Mouse (Mus musculus) intestine, embryonic 14.5 days (tissue): Measurements from ENCODE around the gene Apod. TPM values are rescaled to one million over a fixed set of nuclear protein-coding genes. Genes with fewer than 3 reads are reported as not detected.
"Not testable (repeated sequence)": the region's sequence is repeated elsewhere in the genome, so short reads cannot be mapped to it uniquely, and the experiment has no call there.

Source experiments
- ATAC-seq: fragments of 200-750 bp; cut with Nextera tagmentation; replicated peaks from 2 replicates; pipeline ENCODE4 v1.8.0; 2017; ENCODE audit warnings: low read depth, moderate number of reproducible peaks, moderate TSS enrichment, moderate library complexity; ENCODE audit not compliant: low FRiP score, low TSS enrichment
- DNase-seq: peaks from one replicate; pipeline ENCODE4 v3.0.0-alpha.2; 2018; ENCODE audit warnings: low spot score
- H3K27ac ChIP-seq: fragments of 300-500 bp; sonication (generic); 2 replicates; pipeline ENCODE4 v1.5.1; 2014; ENCODE audit warnings: low read depth, mild to moderate bottlenecking, control low read depth
- H3K27me3 ChIP-seq: fragments of 300-500 bp; sonication (generic); replicated peaks from 2 replicates; pipeline ENCODE4 v1.6.1; 2014; ENCODE audit warnings: low read length, control low read depth; ENCODE audit not compliant: control insufficient read depth, insufficient read depth
- H3K36me3 ChIP-seq: fragments of 300-500 bp; sonication (generic); 2 replicates; pipeline ENCODE4 v1.6.1; 2014; ENCODE audit warnings: low read length, control low read depth; ENCODE audit not compliant: control insufficient read depth, insufficient read depth
- H3K4me1 ChIP-seq: fragments of 300-500 bp; sonication (generic); replicated peaks from 2 replicates; pipeline ENCODE4 v1.6.1; 2014; ENCODE audit warnings: low read length, control low read depth, mixed read lengths; ENCODE audit not compliant: control insufficient read depth, insufficient read depth
- H3K4me2 ChIP-seq: fragments of 300-500 bp; sonication (generic); 2 replicates; pipeline ENCODE4 v1.6.1; 2014; ENCODE audit warnings: low read length
- H3K4me3 ChIP-seq: fragments of 300-500 bp; sonication (generic); 2 replicates; pipeline ENCODE4 v1.5.1; 2014; ENCODE audit warnings: low read depth, low read length, control low read depth, mixed read lengths
- H3K9ac ChIP-seq: fragments of 300-500 bp; sonication (generic); 2 replicates; pipeline ENCODE4 v1.6.1; 2014; ENCODE audit warnings: mild to moderate bottlenecking, low read length
- H3K9me3 ChIP-seq: fragments of 300-500 bp; sonication (generic); 2 replicates; pipeline ENCODE4 v1.6.1; 2016; ENCODE audit warnings: low read length, control low read depth; ENCODE audit not compliant: control insufficient read depth
- WGBS: fragments of 180-500 bp; shearing (Covaris S2); extraction: QIAGEN DNeasy Blood & Tissue Kit; methylation state at CpG from one replicate; pipeline ENCODE4 v1.1.7; 2014; 5-methylcytosine and 5-hydroxymethylcytosine counted together
- polyA plus RNA-seq: library from polyadenylated mRNA; unstranded; fragments of >200 nt; fragmentation: Nextera tagmentation; extraction: Ambion mirVana; gene quantifications from 2 replicates; pipeline ENCODE4 v1.2.1, GENCODE M21; 2014

The Apod gene
- polyA plus RNA-seq, 1 experiment from 2014 or later, result 0.49 TPM

- H3K27ac ChIP-seq, result no peak overlapping the region
- 88% methylated on average over 2 of the region's 2 CpGs for WGBS
- ATAC-seq (no peak), DNase-seq (no peak)
- H3K9me3 ChIP-seq, result no peaks in the 10 kb centered on the region
- H3K9ac ChIP-seq, result no peak overlapping the region
- H3K4me3 ChIP-seq, result no peak overlapping the region
- no peaks in the 10 kb centered on the region; the same call in 1 of the 2 replicates for H3K4me1 ChIP-seq
- H3K4me2 ChIP-seq, result no peak overlapping the region
- no peaks in the 10 kb centered on the region for H3K27me3 ChIP-seq
- H3K36me3 ChIP-seq, result no peaks in the 10 kb centered on the region
Observed at GRCm38 (mm10) chr16:31327891-31328290, 13.3 kb upstream of the Apod start.

GRCm38 (mm10) chr16:31327430-31327829, 12.8 kb upstream of the Apod start:
- Histone ChIP-seq H3K4me3 (no peak overlapping the region), H3K27ac (no peak overlapping the region), H3K4me1 (no peaks in the 10 kb centered on the region; the same call in 1 of the 2 replicates), H3K9ac (no peak overlapping the region), H3K4me2 (no peak overlapping the region), H3K9me3 (no peaks in the 10 kb centered on the region), H3K27me3 (no peaks in the 10 kb centered on the region), H3K36me3 (no peaks in the 10 kb centered on the region)
- ATAC-seq (no peak), DNase-seq (no peak)
- 74% methylated on average over 8 of the region's 8 CpGs for WGBS

- H3K9ac ChIP-seq, result no peak overlapping the region
- no peak overlapping the region for H3K4me3 ChIP-seq
- no peaks in the 10 kb centered on the region for H3K27me3 ChIP-seq
- H3K9me3 ChIP-seq, result no peaks in the 10 kb centered on the region
- ATAC-seq (no peak), DNase-seq (no peak)
- H3K36me3 ChIP-seq, result no peaks in the 10 kb centered on the region
- 45% methylated on average over 8 of the region's 8 CpGs for WGBS
- H3K27ac ChIP-seq, result 0 out of 2 replicates have a peak overlapping the region, but pooled peaks have one; percentile 9
- no peak overlapping the region for H3K4me2 ChIP-seq
- no peaks in the 10 kb centered on the region; the same call in 1 of the 2 replicates for H3K4me1 ChIP-seq
Observed at GRCm38 (mm10) chr16:31326679-31327078, 12.1 kb upstream of the Apod start.

GRCm38 (mm10) chr16:31325966-31326365, 11.4 kb upstream of the Apod start:
- no peak for DNase-seq
- 60% methylated on average over 5 of the region's 5 CpGs for WGBS
- H3K27ac ChIP-seq, result 0 out of 2 replicates have a peak overlapping the region, but pooled peaks have one; percentile 9

GRCm38 (mm10) chr16:31325120-31325519, 10.5 kb upstream of the Apod start:
- H3K36me3 ChIP-seq, result no peaks in the 10 kb centered on the region
- no peak overlapping the region for H3K9ac ChIP-seq
- WGBS, result 94% methylated on average over 14 of the region's 14 CpGs
- no peak for DNase-seq
- ATAC-seq, result no peak
- no peak overlapping the region for H3K4me2 ChIP-seq
- no peaks in the 10 kb centered on the region; the same call in 1 of the 2 replicates for H3K4me1 ChIP-seq
- H3K4me3 ChIP-seq, result no peak overlapping the region
- no peak overlapping the region for H3K27ac ChIP-seq
- H3K27me3 ChIP-seq, result no peaks in the 10 kb centered on the region
- no peaks in the 10 kb centered on the region for H3K9me3 ChIP-seq

More at GRCm38 (mm10) chr16:31325966-31326365, 11.4 kb upstream of the Apod start:
- H3K9me3 ChIP-seq, result no peaks in the 10 kb centered on the region
- no peaks in the 10 kb centered on the region; the same call in 1 of the 2 replicates for H3K4me1 ChIP-seq
- H3K9ac ChIP-seq, result no peak overlapping the region
- H3K36me3 ChIP-seq, result no peaks in the 10 kb centered on the region
- no peak for ATAC-seq
- no peak overlapping the region for H3K4me3 ChIP-seq
- H3K27me3 ChIP-seq, result no peaks in the 10 kb centered on the region
- no peak overlapping the region for H3K4me2 ChIP-seq

GRCm38 (mm10) chr16:31321501-31321900, 6.9 kb upstream of the Apod start:
- H3K4me2 ChIP-seq, result no peak overlapping the region
- ATAC-seq (no peak), DNase-seq (no peak)
- WGBS, result 60% methylated on average over 4 of the region's 4 CpGs
- no peak overlapping the region for H3K27ac ChIP-seq
- H3K9ac ChIP-seq, result no peak overlapping the region
- no peaks in the 10 kb centered on the region for H3K27me3 ChIP-seq
- H3K9me3 ChIP-seq, result no peaks in the 10 kb centered on the region
- no peaks in the 10 kb centered on the region; the same call in 1 of the 2 replicates for H3K4me1 ChIP-seq
- no peak overlapping the region for H3K4me3 ChIP-seq
- H3K36me3 ChIP-seq, result no peaks in the 10 kb centered on the region

GRCm38 (mm10) chr16:31320954-31321353, 6.3 kb upstream of the Apod start:
- H3K9ac ChIP-seq, result no peak overlapping the region
- no peak for DNase-seq
- no peak for ATAC-seq
- no peak overlapping the region for H3K27ac ChIP-seq
- WGBS, result 81% methylated on average over 7 of the region's 7 CpGs
- H3K36me3 ChIP-seq, result no peaks in the 10 kb centered on the region
- H3K4me2 ChIP-seq, result no peak overlapping the region
- no peaks in the 10 kb centered on the region for H3K4me1 ChIP-seq
- H3K4me3 ChIP-seq, result no peak overlapping the region
- no peaks in the 10 kb centered on the region for H3K9me3 ChIP-seq
- H3K27me3 ChIP-seq, result no peaks in the 10 kb centered on the region

- not testable (repeated sequence) for H3K27ac ChIP-seq, H3K4me3 ChIP-seq, H3K4me1 ChIP-seq, H3K4me2 ChIP-seq, H3K9me3 ChIP-seq, H3K9ac ChIP-seq, H3K27me3 ChIP-seq, DNase-seq, H3K36me3 ChIP-seq, ATAC-seq
- WGBS, result 75% methylated on average over 3 of the region's 3 CpGs
Observed at GRCm38 (mm10) chr16:31319723-31320122, 5.1 kb upstream of the Apod start.

- H3K9me3 ChIP-seq, result no peaks in the 10 kb centered on the region
- DNase-seq (no peak), ATAC-seq (no peak)
- no peaks in the 10 kb centered on the region for H3K27me3 ChIP-seq
- H3K4me1 ChIP-seq, result no peaks in the 10 kb centered on the region; the same call in 1 of the 2 replicates
- H3K36me3 ChIP-seq, result no peaks in the 10 kb centered on the region
- H3K27ac ChIP-seq, result no peak overlapping the region
- H3K9ac ChIP-seq, result no peak overlapping the region
- H3K4me2 ChIP-seq, result no peak overlapping the region
- H3K4me3 ChIP-seq, result no peak overlapping the region
- 62% methylated on average over 4 of the region's 4 CpGs for WGBS
Observed at GRCm38 (mm10) chr16:31319316-31319715, 4.7 kb upstream of the Apod start.
